Mouse (Mus musculus) spleen, adult 12 weeks (tissue): Measurements from ENCODE around the gene Lgr4.
A peak's percentile ranks its signal among the peaks of the same experiment; 100 is the strongest.

Source experiments
- DNase-seq: peaks from one replicate; pipeline ENCODE4 v3.0.0; 2022; ENCODE audit warnings: low spot score

The Lgr4 gene

DNA sequence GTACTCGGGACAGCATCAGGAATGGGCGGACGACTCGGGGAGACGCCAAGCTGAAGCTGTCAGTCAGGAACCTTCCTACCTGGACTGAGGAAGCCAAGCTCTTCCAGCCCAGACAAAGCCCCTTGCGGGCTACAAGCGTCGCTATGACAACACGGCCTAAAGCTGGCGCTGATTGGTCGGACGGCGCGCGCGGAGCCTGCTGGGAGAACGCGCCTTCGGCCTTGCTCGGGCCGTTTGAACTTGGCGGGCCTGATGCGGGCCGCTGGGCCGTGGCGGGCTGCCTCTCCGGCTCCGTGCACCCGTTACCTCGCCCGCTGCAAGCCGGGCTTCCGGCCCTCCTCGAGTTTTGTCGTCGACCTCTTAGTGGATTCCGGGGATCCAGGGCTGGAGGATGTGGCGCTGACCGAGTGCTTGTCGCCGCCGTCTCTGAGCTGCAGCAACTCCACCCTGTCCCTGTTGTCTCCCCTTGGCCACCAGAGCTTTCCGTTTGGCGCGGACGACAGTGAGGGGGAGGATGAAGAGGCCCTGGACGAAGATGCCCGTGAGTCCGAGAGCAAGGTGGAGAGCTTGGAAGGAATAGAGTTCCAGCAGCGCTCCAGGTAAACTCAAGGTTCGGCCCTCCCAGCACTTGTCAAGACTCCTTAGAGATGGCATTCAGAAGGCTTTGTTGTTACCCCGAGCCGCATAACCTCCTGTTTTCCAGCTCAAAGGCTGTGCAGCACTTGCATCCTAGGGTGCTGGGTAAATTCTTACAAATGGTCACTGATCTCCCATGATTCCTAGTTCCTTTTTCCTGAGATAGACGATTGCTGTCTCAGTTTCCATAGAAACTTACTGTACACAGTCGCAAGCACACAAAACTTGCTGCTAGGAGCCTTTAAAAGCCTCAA is 100.4 kb downstream of the Lgr4 start, which contains the start of gene Ccdc34:
Ccdc34 (plus strand) TSS at position 202 of the 890 bp plus-strand sequence.
- DNase-seq = peak; percentile 81

DNA sequence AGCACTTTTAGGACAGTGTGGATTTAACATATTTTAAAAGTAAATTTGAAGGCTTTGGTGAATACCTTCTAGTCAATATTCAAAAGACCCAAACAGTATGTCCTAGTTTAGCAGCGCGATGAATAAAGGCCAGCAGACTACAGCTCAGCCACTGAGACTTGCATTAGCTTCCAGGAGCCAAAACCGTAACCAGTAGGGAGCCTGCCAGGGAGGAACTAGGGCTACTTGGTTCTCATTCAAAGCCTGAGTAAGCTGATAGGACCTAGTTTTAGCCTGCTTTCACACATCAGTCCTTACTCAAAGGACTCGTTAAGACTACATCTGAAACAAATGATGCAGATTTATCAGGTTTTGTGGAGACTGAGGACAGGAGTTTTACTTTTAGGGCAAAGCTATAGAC is 102.2 kb downstream of the Lgr4 start:
- DNase-seq = no peak

- DNase-seq = no peak
Observed at GRCm38 (mm10) chr2:110020430-110020829, 103.0 kb downstream of the Lgr4 start.

DNA sequence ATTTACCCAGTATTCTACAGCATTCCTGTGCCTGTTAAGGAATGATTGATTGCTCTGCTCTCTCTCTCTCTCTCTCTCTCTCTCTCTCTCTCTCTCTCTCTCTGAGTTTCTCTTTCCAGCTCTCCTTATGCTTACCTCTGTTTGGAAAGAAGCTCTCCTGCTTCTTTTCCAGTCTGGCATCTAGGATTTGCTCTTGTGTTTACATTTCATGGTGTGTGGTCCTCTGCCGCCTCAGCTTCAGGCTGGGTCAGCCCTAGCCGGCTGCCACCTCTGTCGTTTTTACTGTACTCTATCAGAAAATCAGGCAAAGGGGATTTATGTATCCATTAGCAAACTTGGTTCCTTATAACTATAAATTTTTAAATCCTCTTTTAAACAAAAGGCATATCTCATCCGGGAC is 118.8 kb downstream of the Lgr4 start:
- DNase-seq = no peak

DNA sequence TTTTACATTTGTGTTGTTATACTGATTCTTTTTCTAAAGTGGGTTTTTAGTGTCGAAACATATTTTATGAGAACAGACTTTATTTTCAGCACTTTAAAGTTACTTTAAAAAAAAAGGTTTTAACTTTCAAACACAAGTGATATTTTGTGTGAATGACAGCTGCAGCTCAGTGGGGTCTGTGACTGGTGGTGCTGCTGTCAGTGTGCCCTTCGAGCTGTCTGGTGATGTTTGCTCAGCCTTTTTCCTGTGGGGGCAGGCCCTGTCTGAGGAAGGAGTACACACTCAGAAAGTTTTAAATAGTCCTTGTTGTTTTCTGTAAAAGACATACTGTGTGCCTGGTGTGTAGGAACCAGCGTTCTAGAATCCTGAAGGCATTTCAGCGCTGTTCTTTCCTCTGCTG is 119.2 kb downstream of the Lgr4 start:
- DNase-seq = no peak

- DNase-seq = no peak
Observed at GRCm38 (mm10) chr2:110037221-110037620, 119.8 kb downstream of the Lgr4 start.

- DNase-seq = no peak
Observed at GRCm38 (mm10) chr2:110038341-110038740, 120.9 kb downstream of the Lgr4 start.

- DNase-seq = no peak
Observed at GRCm38 (mm10) chr2:110042861-110043760, 125.7 kb downstream of the Lgr4 start.

- DNase-seq = no peak
Observed at GRCm38 (mm10) chr2:110058424-110058823, 141.0 kb downstream of the Lgr4 start.

GRCm38 (mm10) chr2:110063131-110063530 is 145.7 kb downstream of the Lgr4 start:
- DNase-seq = no peak
